Mouse (Mus musculus): ENCODE results near the gene Klf3.

DNA sequence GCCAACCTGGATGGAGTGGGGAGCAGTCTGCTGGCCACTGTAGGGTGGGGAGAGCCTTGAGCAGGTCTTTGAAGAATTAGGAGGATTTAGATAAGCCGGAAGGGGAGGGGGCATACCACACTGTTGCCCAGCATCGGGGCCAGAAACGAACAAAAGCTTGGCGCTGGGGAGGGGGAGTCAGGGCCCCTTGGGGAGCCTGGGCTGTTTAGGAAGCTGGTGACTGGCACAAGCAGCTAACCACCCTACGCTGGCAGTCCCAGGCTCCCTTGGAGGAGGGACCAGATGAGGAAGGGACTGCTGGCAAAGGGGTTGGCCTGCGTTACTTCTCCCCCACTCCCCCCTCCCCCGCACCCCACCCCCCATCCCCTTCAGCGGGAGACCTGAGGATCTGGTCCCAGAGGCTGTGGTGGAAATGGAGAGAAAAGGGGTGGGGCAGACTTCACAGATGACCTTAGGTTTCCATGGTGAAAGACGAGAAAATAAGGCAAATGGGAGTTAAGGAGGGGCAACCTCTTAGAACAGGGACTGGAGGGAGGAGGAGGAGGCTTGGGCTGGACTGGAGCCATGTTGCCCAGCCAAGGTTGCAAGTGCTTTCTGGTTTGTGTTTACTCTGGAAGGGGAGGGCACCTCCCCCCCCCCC, 7.8 kb downstream of the Klf3 start:
- TF ChIP-seq EP300 (IDR thresholded peaks at IDR 0.05; ENCODE audit: low read depth) (no peak), CTCF (IDR thresholded peaks at IDR 0.05; ENCODE audit: low read depth) (no peak)

All from liver, embryonic 14.5 days (tissue).